Mouse (Mus musculus) hindbrain, postnatal 0 days (tissue): ENCODE measurements around the gene Dck. TPM values are rescaled to one million over a fixed set of nuclear protein-coding genes. Genes with fewer than 3 reads are reported as not detected.

Source experiments
- ATAC-seq: fragments of 200-750 bp; cut with Nextera tagmentation; 2 replicates; pipeline ENCODE4 v1.8.0; 2017; ENCODE audit warnings: mild to moderate bottlenecking, moderate TSS enrichment, moderate library complexity
- DNase-seq: peaks from one replicate; pipeline ENCODE4 v3.0.0-alpha.2; 2015; ENCODE audit warnings: low spot score
- H3K27ac ChIP-seq: fragments of 300-500 bp; sonication (generic); 2 replicates; pipeline ENCODE4 v1.5.1; 2014; ENCODE audit warnings: mild to moderate bottlenecking
- H3K27me3 ChIP-seq: fragments of 300-500 bp; sonication (generic); 2 replicates; pipeline ENCODE4 v1.6.1; 2014; ENCODE audit warnings: low read length, mixed read lengths; ENCODE audit not compliant: insufficient read depth
- H3K36me3 ChIP-seq: fragments of 300-500 bp; sonication (generic); 2 replicates; pipeline ENCODE4 v1.6.1; 2014; ENCODE audit warnings: low read length, mixed read lengths; ENCODE audit not compliant: insufficient read depth
- H3K4me1 ChIP-seq: fragments of 300-500 bp; sonication (generic); 2 replicates; pipeline ENCODE4 v1.6.1; 2014; ENCODE audit warnings: antibody characterized with exemption, low read length, mixed read lengths; ENCODE audit not compliant: insufficient read depth
- H3K4me2 ChIP-seq: fragments of 300-500 bp; sonication (generic); 2 replicates; pipeline ENCODE4 v1.6.1; 2014; ENCODE audit warnings: low read depth, mild to moderate bottlenecking, low read length, moderate library complexity, mixed read lengths
- H3K4me3 ChIP-seq: fragments of 300-500 bp; sonication (generic); 2 replicates; pipeline ENCODE4 v1.5.1; 2014; ENCODE audit warnings: low read length
- H3K9ac ChIP-seq: fragments of 300-500 bp; sonication (generic); replicated peaks from 2 replicates; pipeline ENCODE4 v1.6.1; 2014; ENCODE audit warnings: mild to moderate bottlenecking, low read length, moderate library complexity, mixed read lengths
- H3K9me3 ChIP-seq: fragments of 300-500 bp; sonication (generic); 2 replicates; pipeline ENCODE4 v1.6.1; 2016; ENCODE audit warnings: low read length, mixed read lengths
- CTCF ChIP-seq: IDR thresholded peaks from 2 replicates; pipeline ENCODE4 v1.5.1; 2016; ENCODE audit warnings: antibody characterized with exemption, control low read depth, low read depth
- WGBS: fragments of 180-500 bp; shearing (Covaris S2); extraction: QIAGEN DNeasy Blood & Tissue Kit; methylation state at CpG from one replicate; pipeline ENCODE4 v1.1.7; 2014; 5-methylcytosine and 5-hydroxymethylcytosine counted together
- polyA plus RNA-seq: library from polyadenylated mRNA; unstranded; fragments of >200 nt; fragmentation: Nextera tagmentation; extraction: Ambion mirVana; gene quantifications from 2 replicates; pipeline ENCODE4 v1.2.1, GENCODE M21; 2015
- total RNA-seq: library from RNA; depleted of rRNA; stranded (reverse); fragments of >200 nt; gene quantifications from 2 replicates; pipeline ENCODE4 v1.2.3, GENCODE M21; 2014; rRNA removed

Gene Dck
- total RNA-seq, result 20.3 and 22.3 TPM in 2 replicates
- 29.7 and 31.5 TPM in 2 replicates for polyA plus RNA-seq

DNA sequence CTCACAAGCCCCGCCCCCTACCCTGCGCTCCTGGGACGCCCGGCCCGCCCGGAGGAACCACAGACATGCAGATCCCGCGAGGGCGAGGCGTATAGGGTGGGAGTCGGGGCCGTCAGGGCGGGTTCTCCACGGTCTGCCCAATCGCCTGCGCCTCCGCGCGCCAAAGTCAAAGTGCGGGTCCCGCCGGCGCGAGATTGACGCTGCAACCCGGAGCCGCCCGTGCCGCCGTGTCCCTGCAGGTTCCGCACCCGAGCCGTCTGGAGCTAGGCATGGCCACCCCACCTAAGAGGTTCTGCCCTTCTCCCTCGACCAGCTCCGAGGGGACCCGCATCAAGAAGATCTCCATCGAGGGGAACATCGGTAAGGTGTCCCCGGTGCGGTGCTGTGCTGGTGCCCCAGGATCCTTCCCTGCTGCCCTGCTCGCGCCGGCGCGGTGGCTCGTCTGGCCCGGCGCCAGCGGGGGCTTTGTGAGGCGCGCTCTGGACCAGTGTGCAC is at the start of gene Dck:
TSS of gene Dck (plus strand) at position 10 of the 495 bp plus-strand sequence.
- under 1% methylated on average over 51 of the region's 51 CpGs for WGBS
- Histone ChIP-seq H3K4me1 (no peaks in the 10 kb centered on the region), H3K27ac (peak within 1 kb of the TSS; percentile 84), H3K36me3 (no peaks in the 10 kb centered on the region; the same call in 1 of the 2 replicates), H3K9me3 (no peaks in the 10 kb centered on the region), H3K4me2 (peak within 1 kb of the TSS; percentile 64), H3K9ac (peak within 1 kb of the TSS; percentile 73), H3K4me3 (peak within 1 kb of the TSS; percentile 68), H3K27me3 (no peaks in the 10 kb centered on the region)
- ATAC-seq, result peak; percentile 100
- TF ChIP-seq CTCF, result no peak
- peak; percentile 97 for DNase-seq

DNA sequence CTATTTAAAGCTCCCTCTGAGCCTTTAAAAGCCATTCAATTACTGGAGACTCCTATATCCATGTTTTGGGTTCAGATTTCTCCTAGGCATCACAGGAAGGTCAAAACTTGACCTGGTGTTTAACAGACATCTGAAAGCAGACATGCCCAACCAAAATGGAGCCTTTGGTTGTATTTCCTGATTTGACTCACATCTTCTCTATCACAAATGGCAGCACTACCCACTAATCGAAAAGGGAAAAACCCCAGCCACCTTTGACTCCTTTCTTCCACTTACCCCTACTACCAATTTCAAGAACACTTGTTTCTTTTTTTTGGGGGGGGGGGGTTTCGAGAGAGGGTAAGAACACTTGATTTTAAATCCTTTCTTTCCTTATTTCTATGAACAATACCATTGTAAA is 47.8 kb upstream of the Dck start:
- WGBS, result 79% methylated on average over 2 of the region's 2 CpGs
- no peak for TF ChIP-seq CTCF

DNA sequence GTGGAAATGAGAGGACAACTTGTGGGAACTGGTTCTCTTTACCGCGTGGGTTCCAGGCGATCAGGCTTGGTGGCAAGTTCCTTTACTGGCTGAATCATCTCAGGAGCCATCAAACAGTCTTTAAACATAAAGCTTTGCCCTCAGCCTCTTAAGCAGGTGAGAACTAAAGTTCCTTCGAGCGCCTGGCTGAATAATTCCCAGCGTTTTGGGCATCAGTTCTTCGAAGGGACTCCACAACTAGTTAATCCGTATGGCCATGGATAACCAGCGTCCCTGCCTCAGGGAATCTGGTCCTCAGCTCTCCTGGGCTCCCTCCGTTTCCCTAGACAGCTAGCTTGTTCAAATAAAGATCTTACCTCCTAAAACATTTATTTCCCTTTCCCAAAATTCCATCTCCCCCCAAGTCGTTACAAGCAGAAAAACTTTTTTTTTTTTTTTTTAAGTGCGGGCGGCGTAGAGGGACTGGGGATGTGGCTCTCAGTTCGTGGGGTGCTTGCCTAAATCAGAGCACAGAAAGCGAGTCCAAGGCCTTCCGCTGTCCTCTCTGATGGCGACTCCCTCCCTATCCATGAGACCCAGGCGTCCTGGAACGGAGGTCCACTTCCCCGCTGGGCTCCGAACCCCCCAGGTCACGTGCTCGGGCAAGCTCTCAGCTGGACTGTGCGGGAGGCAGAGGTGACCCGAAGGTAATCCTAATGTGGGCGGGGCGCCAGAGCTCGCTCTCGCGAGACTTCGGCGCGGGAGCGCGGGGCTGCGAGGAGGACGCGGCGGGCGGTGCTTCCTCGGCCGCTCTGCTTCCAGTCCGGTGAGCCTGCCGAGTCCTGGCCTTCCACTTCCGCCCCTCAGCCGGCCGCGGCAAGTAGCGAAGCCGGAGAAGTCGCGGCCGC is 44.4 kb upstream of the Dck start, which contains the start of gene Mob1b:
TSS of gene Mob1b (plus strand) at position 740 of the 887 bp plus-strand sequence.
- H3K9ac ChIP-seq, result peak within 1 kb of the TSS; percentile 96
- WGBS, result 2% methylated on average over 51 of the region's 54 CpGs
- no peak for TF ChIP-seq CTCF
- DNase-seq (peak; percentile 97), ATAC-seq (peak; percentile 95)
- no peaks in the 10 kb centered on the region for H3K9me3 ChIP-seq
- peak within 1 kb of the TSS; percentile 97 for H3K27ac ChIP-seq
- peak within 1 kb of the TSS; percentile 92 for H3K4me3 ChIP-seq
- H3K36me3 ChIP-seq, result no peaks in the 10 kb centered on the region
- H3K4me1 ChIP-seq, result 0 out of 2 replicates have a peak, but pooled peaks cover 9% of the 10 kb centered on the region
- H3K4me2 ChIP-seq, result peak within 1 kb of the TSS; percentile 88
- no peaks in the 10 kb centered on the region for H3K27me3 ChIP-seq

More for the DNA sequence above, 47.8 kb upstream of the Dck start:
- Histone ChIP-seq H3K4me1 (no peaks in the 10 kb centered on the region), H3K4me2 (no peak overlapping the region), H3K4me3 (no peak overlapping the region), H3K9me3 (no peaks in the 10 kb centered on the region), H3K27me3 (no peaks in the 10 kb centered on the region), H3K9ac (no peak overlapping the region), H3K27ac (no peak overlapping the region), H3K36me3 (no peaks in the 10 kb centered on the region)
- DNase-seq (no peak), ATAC-seq (no peak)

DNA sequence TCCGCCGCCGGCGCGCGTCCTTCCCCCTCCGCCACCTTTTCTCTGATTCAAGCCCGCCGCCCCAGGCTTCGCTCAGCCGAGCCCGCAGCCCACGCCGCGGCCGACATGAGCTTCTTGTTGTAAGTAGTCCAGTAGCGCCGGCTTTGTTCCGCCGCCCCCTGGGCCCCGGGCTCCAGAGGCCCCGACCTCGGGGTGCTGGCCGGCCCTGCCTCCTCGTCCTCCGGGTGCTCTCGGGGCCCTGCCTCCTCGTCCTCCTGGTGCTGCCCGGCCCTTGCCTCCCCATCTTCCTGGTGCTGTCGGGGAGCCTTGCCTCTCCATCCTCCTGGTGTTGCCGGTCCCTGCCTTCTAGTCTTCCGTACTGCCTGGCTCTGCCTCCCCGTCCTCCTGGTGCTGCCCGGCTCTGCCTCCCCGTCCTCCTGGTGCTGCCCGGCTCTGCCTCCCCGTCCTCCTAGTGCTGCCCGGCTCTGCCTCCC is 43.8 kb upstream of the Dck start:
- peak overlapping the region; percentile 96 for H3K9ac ChIP-seq
- H3K4me2 ChIP-seq, result peak overlapping the region; percentile 88
- H3K4me3 ChIP-seq, result peak overlapping the region; percentile 92
- ATAC-seq (peak; percentile 75), DNase-seq (no peak)
- 0 out of 2 replicates have a peak, but pooled peaks cover 9% of the 10 kb centered on the region for H3K4me1 ChIP-seq
- H3K27me3 ChIP-seq, result no peaks in the 10 kb centered on the region
- H3K27ac ChIP-seq, result peak overlapping the region; percentile 97
- H3K9me3 ChIP-seq, result no peaks in the 10 kb centered on the region
- no peaks in the 10 kb centered on the region for H3K36me3 ChIP-seq
- under 1% methylated on average over 32 of the region's 38 CpGs for WGBS
- no peak for TF ChIP-seq CTCF

DNA sequence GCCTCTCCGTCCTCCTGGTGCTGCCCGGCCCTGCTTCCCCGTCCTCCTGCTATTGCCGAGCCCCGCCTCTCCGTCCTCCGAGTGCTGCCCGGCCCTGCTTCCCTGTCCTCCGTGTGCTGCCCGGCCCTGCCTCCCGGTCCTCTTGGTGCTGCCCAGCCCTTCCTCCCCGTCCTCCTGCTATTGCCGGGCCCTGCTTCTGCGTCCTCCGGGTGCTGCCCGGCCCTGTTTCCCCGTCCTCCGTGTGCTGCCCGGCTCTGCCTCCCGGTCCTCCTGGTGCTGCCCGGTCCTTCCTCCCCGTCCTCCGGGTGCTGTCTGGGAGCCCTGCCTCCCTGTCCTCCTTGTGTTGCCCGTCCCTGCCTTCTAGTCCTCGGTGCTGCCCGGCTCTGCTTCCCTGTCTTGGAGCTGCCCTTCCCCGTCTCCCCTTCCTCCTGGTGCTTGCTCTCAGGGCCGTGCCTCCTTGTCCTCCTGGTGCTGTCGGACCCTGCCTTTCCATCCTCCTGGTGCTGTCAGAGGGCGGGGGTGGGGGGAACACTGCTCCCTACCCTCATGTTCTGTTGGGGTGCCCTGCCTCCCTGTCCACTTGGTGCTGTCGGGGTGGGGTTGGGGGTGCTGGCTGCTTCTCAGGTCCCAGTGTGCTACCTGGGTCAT is 43.1 kb upstream of the Dck start:
- H3K4me2 ChIP-seq, result peak overlapping the region; percentile 88
- DNase-seq, result peak; percentile 24
- under 1% methylated on average over 31 of the region's 31 CpGs for WGBS

DNA sequence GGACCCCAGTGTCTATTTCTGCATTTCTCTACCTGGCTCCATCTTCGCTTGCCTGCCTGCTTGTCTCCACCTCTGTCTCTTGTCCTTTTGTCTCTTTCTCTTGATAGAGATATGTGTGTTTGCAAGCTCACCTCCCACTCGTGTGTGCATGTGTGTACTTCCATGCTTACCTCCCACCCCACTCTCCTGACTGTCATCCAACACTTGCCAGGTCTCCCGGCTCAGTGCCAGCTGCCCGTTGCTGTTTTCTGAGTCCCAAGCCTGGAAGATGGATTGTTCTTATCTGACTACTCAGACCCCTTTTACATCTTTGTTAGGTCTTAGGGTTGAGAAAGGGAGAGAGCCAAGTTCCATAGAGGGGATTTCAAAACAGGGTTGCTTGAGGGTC is 42.6 kb upstream of the Dck start:
- Histone ChIP-seq H3K9me3 (no peaks in the 10 kb centered on the region), H3K27ac (peak overlapping the region; percentile 97), H3K4me2 (peak overlapping the region; percentile 88), H3K9ac (peak overlapping the region; percentile 96), H3K4me1 (0 out of 2 replicates have a peak, but pooled peaks cover 9% of the 10 kb centered on the region), H3K36me3 (no peaks in the 10 kb centered on the region), H3K27me3 (no peaks in the 10 kb centered on the region), H3K4me3 (peak overlapping the region; percentile 92)
- ATAC-seq, result no peak
- 10% methylated on average over 4 of the region's 4 CpGs for WGBS
- no peak for TF ChIP-seq CTCF
- peak; percentile 11 for DNase-seq

More for the DNA sequence above, 43.1 kb upstream of the Dck start:
- TF ChIP-seq CTCF, result no peak
- peak overlapping the region; percentile 92 for H3K4me3 ChIP-seq
- peak overlapping the region; percentile 96 for H3K9ac ChIP-seq
- peak; percentile 37 for ATAC-seq
- H3K36me3 ChIP-seq, result no peaks in the 10 kb centered on the region
- H3K27ac ChIP-seq, result peak overlapping the region; percentile 97
- H3K27me3 ChIP-seq, result no peaks in the 10 kb centered on the region
- H3K4me1 ChIP-seq, result 0 out of 2 replicates have a peak, but pooled peaks cover 9% of the 10 kb centered on the region
- H3K9me3 ChIP-seq, result no peaks in the 10 kb centered on the region
